Mouse (Mus musculus) forebrain, embryonic 15.5 days (tissue): ENCODE results near the gene Wrap53. TPM values are rescaled to one million over a fixed set of nuclear protein-coding genes. Genes with fewer than 3 reads are reported as not detected.
"Not testable (repeated sequence)": the region's sequence is repeated elsewhere in the genome, so short reads cannot be mapped to it uniquely, and the experiment has no call there.

Experiments used
- ATAC-seq: fragments of 200-750 bp; cut with Nextera tagmentation; replicated peaks from 2 replicates; pipeline ENCODE4 v1.8.0; 2017; ENCODE audit warnings: mild to moderate bottlenecking, moderate TSS enrichment, moderate library complexity
- H3K27ac ChIP-seq: fragments of 300-500 bp; sonication (generic); replicated peaks from 2 replicates; pipeline ENCODE4 v1.5.1; 2015; ENCODE audit warnings: mild to moderate bottlenecking, inconsistent platforms
- H3K27me3 ChIP-seq: fragments of 300-500 bp; sonication (generic); 2 replicates; pipeline ENCODE4 v1.6.1; 2015; ENCODE audit warnings: inconsistent platforms
- H3K36me3 ChIP-seq: fragments of 300-500 bp; sonication (generic); 2 replicates; pipeline ENCODE4 v1.6.1; 2015; ENCODE audit warnings: mild to moderate bottlenecking, inconsistent platforms
- H3K4me1 ChIP-seq: fragments of 300-500 bp; sonication (generic); 2 replicates; pipeline ENCODE4 v1.6.1; 2015; ENCODE audit warnings: inconsistent platforms
- H3K4me2 ChIP-seq: fragments of 300-500 bp; sonication (generic); replicated peaks from 2 replicates; pipeline ENCODE4 v1.6.1; 2015; ENCODE audit warnings: mild to moderate bottlenecking, inconsistent platforms
- H3K4me3 ChIP-seq: fragments of 300-500 bp; sonication (generic); 2 replicates; pipeline ENCODE4 v1.5.1; 2015; ENCODE audit warnings: mild to moderate bottlenecking, inconsistent platforms
- H3K9ac ChIP-seq: fragments of 300-500 bp; sonication (generic); replicated peaks from 2 replicates; pipeline ENCODE4 v1.6.1; 2015; ENCODE audit warnings: mild to moderate bottlenecking, inconsistent platforms
- H3K9me3 ChIP-seq: fragments of 300-500 bp; sonication (generic); 2 replicates; pipeline ENCODE4 v1.6.1; 2016; ENCODE audit warnings: inconsistent platforms
- WGBS: fragments of 180-500 bp; shearing (Covaris S2); methylation state at CpG from one replicate; pipeline ENCODE4 v1.1.7; 2015; ENCODE audit warnings: mixed read lengths; 5-methylcytosine and 5-hydroxymethylcytosine counted together
- polyA plus RNA-seq: library from polyadenylated mRNA; unstranded; fragments of >200 nt; fragmentation: Nextera tagmentation; extraction: Ambion mirVana; gene quantifications from 2 replicates; pipeline ENCODE4 v1.2.1, GENCODE M21; 2015

The Wrap53 gene
- 26.3 and 27.2 TPM in 2 replicates for polyA plus RNA-seq

DNA sequence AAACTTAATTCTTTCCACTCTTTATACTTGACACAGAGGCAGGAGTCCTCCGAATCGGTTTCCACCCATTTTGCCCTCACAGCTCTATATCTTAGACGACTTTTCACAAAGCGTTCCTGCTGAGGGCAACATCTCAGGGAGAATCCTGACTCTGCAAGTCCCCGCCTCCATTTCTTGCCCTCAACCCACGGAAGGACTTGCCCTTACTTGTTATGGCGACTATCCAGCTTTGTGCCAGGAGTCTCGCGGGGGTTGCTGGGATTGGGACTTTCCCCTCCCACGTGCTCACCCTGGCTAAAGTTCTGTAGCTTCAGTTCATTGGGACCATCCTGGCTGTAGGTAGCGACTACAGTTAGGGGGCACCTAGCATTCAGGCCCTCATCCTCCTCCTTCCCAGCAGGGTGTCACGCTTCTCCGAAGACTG is at the start of gene Wrap53, which contains the start of gene Trp53:
TSS of gene Wrap53 (minus strand) at position 165 of the 424 bp plus-strand sequence.
TSS of gene Trp53 (plus strand) at position 269 of the 424 bp plus-strand sequence.
- Histone ChIP-seq H3K27me3 (no peaks in the 10 kb centered on the region), H3K4me2 (peak within 1 kb of the TSS; percentile 90), H3K27ac (peak within 1 kb of the TSS; percentile 96), H3K4me3 (peak within 1 kb of the TSS; percentile 75), H3K4me1 (peaks cover 52% of the 10 kb centered on the region), H3K9me3 (no peaks in the 10 kb centered on the region), H3K36me3 (no peaks in the 10 kb centered on the region), H3K9ac (peak within 1 kb of the TSS; percentile 88)
- ATAC-seq: peak; percentile 40
- under 1% methylated on average over 13 of the region's 13 CpGs for WGBS

DNA sequence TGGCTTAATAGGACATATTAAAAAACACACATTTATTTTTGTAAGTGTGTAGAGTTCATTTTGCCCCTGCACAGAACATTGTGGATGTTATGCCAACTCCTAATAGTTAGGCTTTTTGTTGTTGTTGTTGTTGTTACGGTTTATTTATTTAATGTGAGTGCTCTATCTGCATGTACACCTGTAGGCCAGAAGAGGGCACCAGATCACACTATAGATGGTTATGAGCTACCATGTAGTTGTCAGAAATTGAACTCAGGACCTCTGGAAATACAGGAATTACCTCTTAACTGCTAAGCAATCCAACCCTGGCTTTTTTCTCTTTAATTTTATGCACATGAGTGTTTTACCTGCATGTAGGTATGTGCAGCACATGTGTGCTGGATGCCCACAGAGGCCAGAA is 49.7 kb upstream of the Wrap53 start:
- H3K9ac ChIP-seq: no peak overlapping the region
- no peaks in the 10 kb centered on the region for H3K9me3 ChIP-seq
- ATAC-seq: no peak
- H3K27ac ChIP-seq: no peak overlapping the region
- no peak overlapping the region for H3K4me3 ChIP-seq
- no peak overlapping the region for H3K4me2 ChIP-seq
- H3K36me3 ChIP-seq: no peaks in the 10 kb centered on the region
- H3K4me1 ChIP-seq: peaks cover 18% of the 10 kb centered on the region
- WGBS: 61% methylated on average over 1 of the region's 1 CpGs
- H3K27me3 ChIP-seq: no peaks in the 10 kb centered on the region

DNA sequence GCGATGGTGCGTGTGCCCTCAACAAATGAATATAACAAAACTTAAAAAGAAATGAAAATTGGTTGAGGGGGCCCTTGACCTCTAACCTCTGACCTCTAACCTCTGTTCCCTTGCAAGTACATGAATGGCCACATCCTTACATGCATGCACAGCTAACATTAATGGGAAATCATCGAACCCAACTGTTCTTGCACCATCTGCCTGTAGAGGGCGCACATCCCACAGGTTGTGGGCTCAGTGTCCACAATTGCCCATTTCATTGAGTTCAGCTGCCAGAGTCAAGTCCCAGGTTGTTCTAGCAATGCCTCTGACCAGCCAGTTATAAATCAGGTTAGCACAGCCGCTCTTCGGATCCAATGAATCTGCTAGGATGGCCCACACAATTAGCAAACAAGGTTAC is 48.2 kb upstream of the Wrap53 start:
- Histone ChIP-seq H3K4me1 (peaks cover 3% of the 10 kb centered on the region; the same call in 1 of the 2 replicates), H3K27me3 (no peaks in the 10 kb centered on the region), H3K4me3 (no peak overlapping the region), H3K36me3 (no peaks in the 10 kb centered on the region), H3K4me2 (no peak overlapping the region), H3K9me3 (no peaks in the 10 kb centered on the region), H3K9ac (no peak overlapping the region), H3K27ac (no peak overlapping the region)
- WGBS: 36% methylated on average over 6 of the region's 6 CpGs
- ATAC-seq: no peak

DNA sequence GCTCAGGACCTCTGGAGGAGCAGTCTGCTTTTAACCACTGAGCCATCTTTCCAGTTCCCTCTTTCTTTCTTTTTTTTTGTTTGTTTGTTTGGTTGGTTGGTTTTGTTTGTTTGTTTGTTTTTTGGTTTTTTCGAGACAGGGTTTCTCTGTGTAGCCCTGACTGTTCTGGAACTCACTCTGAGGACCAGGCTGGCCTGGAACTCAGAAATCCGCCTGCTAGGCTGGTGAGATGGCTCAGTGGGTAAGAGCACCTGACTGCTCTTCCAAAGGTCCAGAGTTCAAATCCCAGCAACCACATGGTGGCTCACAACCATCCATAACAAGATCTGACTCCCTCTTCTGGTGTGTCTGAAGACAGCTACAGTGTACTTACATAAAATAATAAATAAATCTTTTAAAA is 44.3 kb upstream of the Wrap53 start:
- H3K36me3 ChIP-seq, H3K9ac ChIP-seq, ATAC-seq, H3K9me3 ChIP-seq, H3K27me3 ChIP-seq, H3K27ac ChIP-seq, H3K4me2 ChIP-seq, H3K4me3 ChIP-seq: not testable (repeated sequence)
- H3K4me1 ChIP-seq: peaks cover 17% of the 10 kb centered on the region
- 87% methylated on average over 2 of the region's 2 CpGs for WGBS

DNA sequence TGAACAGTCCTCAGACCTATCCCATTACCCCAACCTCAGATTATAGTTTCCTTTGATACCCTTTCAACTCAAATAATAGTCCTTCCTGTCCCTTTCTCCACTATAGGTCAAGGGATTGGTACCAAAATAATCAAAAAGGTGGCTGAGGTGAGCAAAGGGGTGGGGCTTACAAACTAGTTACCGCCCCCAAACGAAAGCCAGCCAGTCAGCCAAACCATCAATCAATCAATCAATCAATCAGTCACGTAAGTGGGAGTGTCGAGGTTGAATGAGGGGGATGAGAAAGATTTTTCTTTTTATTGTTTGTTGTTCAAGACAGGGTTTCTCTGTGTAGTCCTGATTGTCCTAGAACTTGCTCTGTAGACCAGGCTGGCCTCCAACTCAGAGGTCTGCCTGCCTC is 43.0 kb upstream of the Wrap53 start:
- no peaks in the 10 kb centered on the region for H3K27me3 ChIP-seq
- H3K9ac ChIP-seq: peak overlapping the region; percentile 70; the same call in 1 of the 2 replicates
- no peak overlapping the region for H3K27ac ChIP-seq
- no peaks in the 10 kb centered on the region for H3K36me3 ChIP-seq
- no peak for ATAC-seq
- H3K9me3 ChIP-seq: no peaks in the 10 kb centered on the region
- peak overlapping the region; percentile 73 for H3K4me2 ChIP-seq
- WGBS: 76% methylated on average over 4 of the region's 4 CpGs
- H3K4me1 ChIP-seq: peaks cover 17% of the 10 kb centered on the region
- peak overlapping the region; percentile 52 for H3K4me3 ChIP-seq

DNA sequence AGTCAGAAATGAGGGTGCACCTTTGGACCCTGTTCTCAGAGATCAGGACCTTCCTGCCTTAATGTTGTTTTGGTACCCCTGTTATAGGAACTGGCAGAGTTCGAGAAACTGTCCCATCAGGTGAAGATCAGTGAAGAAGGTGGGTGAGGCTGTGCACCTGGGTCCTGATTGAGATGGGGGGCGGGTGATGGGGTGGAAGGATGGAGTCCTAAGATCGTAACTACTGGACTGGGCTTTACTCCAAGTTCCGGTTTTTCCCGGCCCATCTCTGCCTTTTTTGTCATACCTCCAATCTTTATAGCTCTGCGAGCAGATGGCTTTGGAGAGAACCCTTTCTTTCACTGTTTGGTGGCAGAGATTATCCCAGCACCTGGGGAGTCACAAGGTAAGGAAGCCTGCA is 42.4 kb upstream of the Wrap53 start:
- Histone ChIP-seq H3K4me2 (peak overlapping the region; percentile 73), H3K4me3 (peak overlapping the region; percentile 52), H3K9me3 (no peaks in the 10 kb centered on the region), H3K27ac (peak overlapping the region; percentile 67), H3K4me1 (peaks cover 17% of the 10 kb centered on the region), H3K27me3 (no peaks in the 10 kb centered on the region), H3K9ac (peak overlapping the region; percentile 70), H3K36me3 (no peaks in the 10 kb centered on the region)
- ATAC-seq: no peak
- 25% methylated on average over 6 of the region's 6 CpGs for WGBS

DNA sequence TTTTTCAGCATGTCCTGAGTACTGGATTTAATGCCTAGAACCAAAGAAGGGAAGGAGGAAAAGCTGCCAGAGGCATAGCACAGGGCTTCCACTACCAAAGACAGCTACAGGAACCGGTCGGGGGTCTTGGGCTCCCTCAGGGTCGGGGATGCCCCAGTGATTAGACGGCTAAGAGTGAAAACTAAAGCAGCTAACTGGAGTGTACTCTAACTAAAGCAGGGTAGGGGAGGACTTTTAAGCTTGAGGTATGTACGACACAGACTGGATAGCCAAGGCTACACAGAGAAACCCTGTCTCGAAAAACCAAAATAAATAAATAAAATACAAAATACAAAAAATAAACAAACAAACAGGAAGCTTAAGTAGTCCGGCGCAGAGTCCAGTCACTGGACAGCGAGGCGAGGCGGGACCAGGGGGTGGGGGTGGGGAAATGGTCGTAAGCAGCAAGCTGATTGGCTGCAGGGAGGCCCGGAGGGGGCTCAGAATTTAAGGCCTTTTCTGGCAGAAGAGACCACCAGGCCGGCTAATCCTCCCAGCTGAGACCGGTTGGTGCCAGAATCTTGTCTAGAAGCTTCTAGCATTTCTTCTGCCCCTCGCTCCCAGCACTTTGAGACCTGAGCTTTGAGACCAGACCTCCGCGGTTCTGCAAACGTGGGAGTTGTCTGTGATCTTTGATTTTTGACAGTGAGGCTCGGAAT is 41.7 kb upstream of the Wrap53 start, which contains the start of gene Sat2:
TSS of gene Sat2 (plus strand) at position 454 of the 698 bp plus-strand sequence.
- Histone ChIP-seq H3K36me3 (no peaks in the 10 kb centered on the region), H3K9ac (peak within 1 kb of the TSS; percentile 70), H3K4me2 (peak within 1 kb of the TSS; percentile 73), H3K27me3 (no peaks in the 10 kb centered on the region), H3K4me3 (peak within 1 kb of the TSS; percentile 52), H3K27ac (peak within 1 kb of the TSS; percentile 67), H3K9me3 (no peaks in the 10 kb centered on the region), H3K4me1 (peaks cover 17% of the 10 kb centered on the region)
- under 1% methylated on average over 20 of the region's 20 CpGs for WGBS
- peak; percentile 80 for ATAC-seq

DNA sequence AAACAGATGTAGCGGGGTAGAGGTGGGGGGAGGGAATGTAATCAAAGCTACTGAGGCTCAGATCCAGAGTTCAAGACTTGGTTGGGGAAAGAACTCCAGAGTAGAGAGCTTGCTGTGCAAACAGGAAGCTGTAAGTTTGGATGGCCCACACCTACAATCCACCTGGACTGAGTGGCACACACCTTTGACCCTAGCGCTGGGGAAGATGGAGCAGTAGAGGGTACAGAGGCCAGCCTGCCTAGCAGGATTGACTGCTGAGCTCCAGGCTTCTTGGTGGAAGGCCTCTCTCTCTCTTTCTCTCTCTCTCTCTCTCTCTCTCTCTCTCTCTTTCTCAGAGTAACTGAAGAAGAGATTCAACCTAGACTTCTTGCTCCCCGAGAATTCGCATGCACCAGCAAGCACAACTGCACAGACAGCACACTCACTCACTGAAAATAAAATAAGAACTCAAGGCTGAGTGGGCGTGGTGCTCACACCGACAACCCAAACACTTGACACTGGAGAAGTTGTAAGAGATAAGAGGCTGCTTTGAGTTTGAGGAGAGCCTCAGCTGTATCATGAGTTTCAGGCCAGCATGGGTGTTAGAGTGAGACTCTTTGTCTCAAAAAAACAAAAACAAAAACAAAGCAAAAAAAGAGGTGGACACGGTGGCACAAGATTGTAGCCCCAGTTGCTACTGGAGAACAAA is 40.5 kb upstream of the Wrap53 start:
- Histone ChIP-seq H3K9me3 (no peaks in the 10 kb centered on the region), H3K4me3 (no peak overlapping the region), H3K9ac (no peak overlapping the region), H3K27me3 (no peaks in the 10 kb centered on the region), H3K4me1 (peaks cover 17% of the 10 kb centered on the region), H3K36me3 (no peaks in the 10 kb centered on the region), H3K4me2 (no peak overlapping the region), H3K27ac (no peak overlapping the region)
- 88% methylated on average over 7 of the region's 7 CpGs for WGBS
- no peak for ATAC-seq

DNA sequence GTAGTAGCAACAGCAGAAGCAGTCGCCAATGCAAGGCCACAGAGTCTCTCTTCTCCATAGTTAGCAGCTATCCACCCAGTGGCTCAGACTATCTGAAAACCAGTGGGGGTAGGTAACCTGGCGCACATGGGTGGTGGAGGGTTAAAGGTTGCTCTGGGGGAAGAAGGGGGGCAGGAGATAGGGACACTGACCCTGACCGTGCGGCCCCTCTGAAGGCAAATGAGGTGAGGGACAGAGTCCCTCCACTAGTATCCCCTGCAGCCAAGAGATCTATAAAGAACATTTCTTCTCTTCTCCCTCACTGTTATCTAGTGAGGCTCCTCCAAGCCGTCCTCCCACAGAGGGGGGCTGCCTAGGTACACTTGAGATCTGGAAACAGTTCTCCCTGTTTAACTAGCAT is 37.8 kb upstream of the Wrap53 start, which contains the start of gene Shbg:
TSS of gene Shbg (minus strand) at position 101 of the 400 bp plus-strand sequence.
- Histone ChIP-seq H3K27me3 (no peaks in the 10 kb centered on the region), H3K4me1 (peaks cover 18% of the 10 kb centered on the region), H3K4me3 (no peak within 1 kb of the TSS), H3K4me2 (no peak within 1 kb of the TSS), H3K36me3 (no peaks in the 10 kb centered on the region), H3K9ac (no peak within 1 kb of the TSS), H3K9me3 (no peaks in the 10 kb centered on the region), H3K27ac (no peak within 1 kb of the TSS)
- 81% methylated on average over 5 of the region's 5 CpGs for WGBS
- ATAC-seq: no peak

DNA sequence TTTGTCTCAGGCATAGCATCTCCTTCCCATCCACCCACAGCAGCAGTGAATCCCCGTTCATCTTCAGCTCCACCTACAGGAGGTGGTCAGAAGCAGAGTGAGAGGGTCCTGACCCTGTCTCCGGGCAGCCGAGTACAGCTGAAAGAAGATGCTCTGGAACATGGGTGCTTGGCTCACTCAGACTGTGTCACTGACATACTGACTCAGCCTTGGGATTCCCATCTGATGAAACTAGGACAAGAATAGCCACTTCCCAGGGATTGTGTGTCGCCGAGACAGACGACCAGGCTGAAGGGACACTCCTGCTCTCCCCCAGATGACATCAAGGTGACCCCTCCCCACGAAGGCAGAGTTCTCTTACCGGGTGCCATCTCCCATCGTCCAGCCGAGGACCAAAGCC is 36.7 kb upstream of the Wrap53 start:
- H3K9me3 ChIP-seq: no peaks in the 10 kb centered on the region
- H3K9ac ChIP-seq: no peak overlapping the region
- no peak for ATAC-seq

DNA sequence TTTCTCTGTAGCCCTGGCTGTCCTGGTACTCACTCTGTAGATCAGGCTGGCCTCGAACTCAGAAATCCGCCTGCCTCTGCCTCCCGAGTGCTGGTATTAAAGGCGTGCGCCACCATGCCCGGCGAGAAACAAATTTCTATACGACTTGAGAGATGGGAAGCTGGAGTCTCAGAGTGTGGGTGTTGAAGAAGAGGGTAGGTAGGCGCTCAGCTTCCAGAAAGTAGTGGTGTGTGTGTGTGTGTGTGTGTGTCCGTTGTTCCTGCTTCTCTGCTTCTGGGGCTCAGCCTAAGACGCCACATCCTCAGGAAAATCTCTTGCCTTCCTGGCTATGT is 34.2 kb upstream of the Wrap53 start:
- 52% methylated on average over 11 of the region's 11 CpGs for WGBS
- H3K27me3 ChIP-seq, H3K4me2 ChIP-seq, H3K9ac ChIP-seq, H3K4me1 ChIP-seq, H3K27ac ChIP-seq, ATAC-seq, H3K36me3 ChIP-seq, H3K4me3 ChIP-seq, H3K9me3 ChIP-seq: not testable (repeated sequence)

More for the DNA sequence above, 36.7 kb upstream of the Wrap53 start:
- H3K4me1 ChIP-seq: peaks cover 10% of the 10 kb centered on the region
- no peak overlapping the region for H3K4me2 ChIP-seq
- no peaks in the 10 kb centered on the region for H3K36me3 ChIP-seq
- WGBS: 46% methylated on average over 10 of the region's 10 CpGs
- no peaks in the 10 kb centered on the region for H3K27me3 ChIP-seq
- H3K27ac ChIP-seq: no peak overlapping the region
- H3K4me3 ChIP-seq: no peak overlapping the region

DNA sequence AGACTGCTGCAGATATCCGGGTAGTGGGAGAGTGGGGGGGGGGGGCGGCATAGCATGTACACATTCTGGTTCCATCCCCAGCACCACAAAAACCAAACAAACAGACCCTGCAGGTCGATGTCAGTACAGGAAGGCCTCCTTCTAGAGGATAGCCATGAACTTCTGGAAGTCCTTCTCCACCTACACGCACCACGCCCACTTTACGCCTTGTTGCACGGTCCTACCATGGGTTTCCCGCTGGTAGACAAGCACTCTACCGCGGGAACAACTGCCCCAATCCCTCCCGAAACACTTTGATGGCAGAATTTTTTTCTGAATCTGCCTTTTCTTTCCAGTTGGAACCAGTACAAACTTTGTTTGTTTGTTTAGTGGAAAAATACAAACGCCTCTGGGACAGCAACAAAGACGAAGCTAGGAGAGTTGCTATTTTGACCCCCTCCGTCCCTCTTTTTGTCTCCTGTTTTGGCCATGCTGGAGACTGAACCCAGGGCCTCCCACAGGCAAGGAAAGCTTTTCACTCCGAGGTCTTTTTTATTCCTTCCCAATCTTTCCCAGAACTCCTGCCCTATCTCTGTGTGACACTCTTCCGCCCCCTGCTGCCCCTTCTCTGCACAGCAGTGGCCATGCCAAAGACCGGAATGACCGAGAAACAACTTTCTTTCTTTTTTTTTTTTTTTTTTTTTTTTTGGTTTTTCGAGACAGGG is 33.6 kb upstream of the Wrap53 start:
- no peak for ATAC-seq
- Histone ChIP-seq H3K36me3 (no peaks in the 10 kb centered on the region), H3K27me3 (no peaks in the 10 kb centered on the region), H3K27ac (no peak overlapping the region), H3K9me3 (no peaks in the 10 kb centered on the region), H3K4me2 (no peak overlapping the region), H3K4me1 (peaks cover 6% of the 10 kb centered on the region), H3K9ac (no peak overlapping the region), H3K4me3 (no peak overlapping the region)
- WGBS: 4% methylated on average over 19 of the region's 19 CpGs
